Comparison of ENCODE assay signal across 18 mouse cellular contexts in genomic region chr6:98930652-98931300, GRCm38 (mm10).
A peak's percentile ranks its signal among the peaks of the same experiment; 100 is the strongest.
DNase-seq lines count a peak whose midpoint lies in the region; ATAC-seq and TF ChIP-seq lines count a peak whose summit lies in the region.
"Had no signal": no experiment of that assay in that cellular context is flagged by ENCODE, and none has a peak within 500 bp of the region (broad histone marks: within the 10 kb centered on the region; RNA-seq: fewer than 3 reads in every experiment).

No protein-coding gene starts in this region.

- H3K4me1 ChIP-seq in forebrain, embryonic 15.5 days, result peaks cover 29% of the 10 kb centered on the region
- no peaks in the 10 kb centered on the region for H3K4me1 ChIP-seq in forebrain, embryonic 11.5 days (replicated peaks; ENCODE audit: control insufficient read depth, insufficient read depth, low read length)
- peaks cover 9% of the 10 kb centered on the region for H3K4me1 ChIP-seq in midbrain, embryonic 15.5 days
- H3K4me1 ChIP-seq in midbrain, embryonic 11.5 days (ENCODE audit: control insufficient read depth, insufficient read depth, low read length), result no peaks in the 10 kb centered on the region
- H3K4me1 ChIP-seq in forebrain, postnatal 0 days (ENCODE audit: insufficient read depth), result no peaks in the 10 kb centered on the region; the same call in 1 of the 2 replicates
- H3K4me1 ChIP-seq in limb, embryonic 10.5 days, result peaks cover 17% of the 10 kb centered on the region
- H3K4me1 ChIP-seq: heart, embryonic 12.5 days; liver, embryonic 12.5 days; lung, embryonic 15.5 days had no signal

- H3K27me3 ChIP-seq in forebrain, embryonic 15.5 days, result no peaks in the 10 kb centered on the region
- no peaks in the 10 kb centered on the region for H3K27me3 ChIP-seq in forebrain, embryonic 11.5 days (ENCODE audit: control insufficient read depth, insufficient read depth, low read length)
- H3K27me3 ChIP-seq in midbrain, embryonic 15.5 days (replicated peaks), result no peaks in the 10 kb centered on the region
- no peaks in the 10 kb centered on the region for H3K27me3 ChIP-seq in midbrain, embryonic 11.5 days (ENCODE audit: control insufficient read depth, insufficient read depth, low read length)
- no peaks in the 10 kb centered on the region for H3K27me3 ChIP-seq in forebrain, postnatal 0 days (ENCODE audit: insufficient read depth, low read length)
- H3K27me3 ChIP-seq in limb, embryonic 10.5 days (ENCODE audit: low read depth, poor library complexity, severe bottlenecking), result peaks cover 2% of the 10 kb centered on the region; the same call in 1 of the 2 replicates
- H3K27me3 ChIP-seq: heart, embryonic 12.5 days; liver, embryonic 12.5 days; lung, embryonic 15.5 days had no signal

- no peak for TF ChIP-seq CTCF in forebrain, postnatal 0 days (IDR thresholded peaks at IDR 0.05; ENCODE audit: low read depth)

- no peaks in the 10 kb centered on the region for H3K9me3 ChIP-seq in forebrain, embryonic 15.5 days
- no peaks in the 10 kb centered on the region for H3K9me3 ChIP-seq in forebrain, embryonic 11.5 days (ENCODE audit: control insufficient read depth, low read length)
- H3K9me3 ChIP-seq in midbrain, embryonic 15.5 days, result no peaks in the 10 kb centered on the region
- H3K9me3 ChIP-seq in midbrain, embryonic 11.5 days (ENCODE audit: control insufficient read depth, low read length), result no peaks in the 10 kb centered on the region
- H3K9me3 ChIP-seq in forebrain, postnatal 0 days (ENCODE audit: low read length), result no peaks in the 10 kb centered on the region
- H3K9me3 ChIP-seq in limb, embryonic 10.5 days (replicated peaks), result no peaks in the 10 kb centered on the region
- H3K9me3 ChIP-seq: heart, embryonic 12.5 days; liver, embryonic 12.5 days; lung, embryonic 15.5 days had no signal

- 0 out of 2 replicates have a peak, but pooled peaks cover 4% of the 10 kb centered on the region for H3K36me3 ChIP-seq in forebrain, embryonic 15.5 days
- H3K36me3 ChIP-seq in forebrain, embryonic 11.5 days (ENCODE audit: control insufficient read depth, insufficient read depth, low read length), result peaks cover 3% of the 10 kb centered on the region
- 0 out of 2 replicates have a peak, but pooled peaks cover 3% of the 10 kb centered on the region for H3K36me3 ChIP-seq in midbrain, embryonic 15.5 days (replicated peaks)
- peaks cover 12% of the 10 kb centered on the region; the same call in 1 of the 2 replicates for H3K36me3 ChIP-seq in midbrain, embryonic 11.5 days (ENCODE audit: control insufficient read depth, insufficient read depth, low read length)
- peaks cover 11% of the 10 kb centered on the region for H3K36me3 ChIP-seq in forebrain, postnatal 0 days (ENCODE audit: insufficient read depth)
- peaks cover 28% of the 10 kb centered on the region for H3K36me3 ChIP-seq in limb, embryonic 10.5 days

- H3K27ac ChIP-seq in forebrain, embryonic 15.5 days (replicated peaks), result peak overlapping the region; percentile 23; the same call in 1 of the 2 replicates
- H3K27ac ChIP-seq in forebrain, embryonic 11.5 days (ENCODE audit: low read depth, low read length), result no peak overlapping the region
- peak overlapping the region; percentile 35; the same call in 1 of the 2 replicates for H3K27ac ChIP-seq in midbrain, embryonic 15.5 days
- no peak overlapping the region for H3K27ac ChIP-seq in midbrain, embryonic 11.5 days (ENCODE audit: low read depth, low read length)
- no peak overlapping the region for H3K27ac ChIP-seq in forebrain, postnatal 0 days (ENCODE audit: low read depth, low read length)
- H3K27ac ChIP-seq in limb, embryonic 10.5 days, result no peak overlapping the region
- H3K27ac ChIP-seq: left cerebral cortex, adult 2 months; liver, embryonic 12.5 days; lung, embryonic 15.5 days had no signal

- DNase-seq in forebrain, embryonic 11.5 days (ENCODE audit: low spot score), result no peak
- DNase-seq in midbrain, embryonic 11.5 days (ENCODE audit: low spot score, missing footprints), result no peak
- DNase-seq in forebrain, postnatal 0 days, result no peak
- peak; percentile 20 for DNase-seq in limb, embryonic 10.5 days (ENCODE audit: low spot score)
- no peak for DNase-seq in layer of hippocampus, adult 9-11 months
- DNase-seq: adrenal gland, postnatal 14 days; cerebellum, adult 11 months; cerebellum, postnatal 14 days; heart, postnatal 14 days; kidney, adult 9 months; kidney, postnatal 25 days; thymus, postnatal 14 days had no signal

- H3K4me3 ChIP-seq in forebrain, embryonic 15.5 days, result no peak overlapping the region
- H3K4me3 ChIP-seq in forebrain, embryonic 11.5 days (ENCODE audit: low read depth, low read length), result no peak overlapping the region
- H3K4me3 ChIP-seq in midbrain, embryonic 15.5 days, result no peak overlapping the region
- H3K4me3 ChIP-seq in midbrain, embryonic 11.5 days (ENCODE audit: low read depth, low read length), result no peak overlapping the region
- H3K4me3 ChIP-seq in forebrain, postnatal 0 days (ENCODE audit: low read depth, low read length), result no peak overlapping the region
- H3K4me3 ChIP-seq in limb, embryonic 10.5 days, result no peak overlapping the region
- H3K4me3 ChIP-seq: heart, embryonic 12.5 days; left cerebral cortex, adult 2 months; liver, embryonic 12.5 days; lung, embryonic 15.5 days had no signal

- peak; percentile 37; the same call in 1 of the 2 replicates for ATAC-seq in forebrain, embryonic 15.5 days (replicated peaks)
- no peak for ATAC-seq in forebrain, embryonic 11.5 days (replicated peaks; ENCODE audit: low FRiP score)
- 0 out of 2 replicates have a peak, but pooled peaks have one; percentile 24 for ATAC-seq in midbrain, embryonic 15.5 days (replicated peaks)
- no peak for ATAC-seq in midbrain, embryonic 11.5 days (ENCODE audit: low FRiP score)
- ATAC-seq in forebrain, postnatal 0 days, result peak; percentile 36
- ATAC-seq: liver, embryonic 12.5 days had no signal

- WGBS in forebrain, embryonic 15.5 days, result 47% methylated on average over 15 of the region's 15 CpGs
- 90% methylated on average over 15 of the region's 15 CpGs for WGBS in forebrain, embryonic 11.5 days
- WGBS in midbrain, embryonic 15.5 days, result 52% methylated on average over 15 of the region's 15 CpGs
- 91% methylated on average over 15 of the region's 15 CpGs for WGBS in midbrain, embryonic 11.5 days
- WGBS in forebrain, postnatal 0 days, result 46% methylated on average over 15 of the region's 15 CpGs
- 83% methylated on average over 15 of the region's 15 CpGs for WGBS in limb, embryonic 10.5 days

- no peak overlapping the region for H3K4me2 ChIP-seq in forebrain, embryonic 15.5 days (replicated peaks)
- no peak overlapping the region for H3K4me2 ChIP-seq in forebrain, embryonic 11.5 days (ENCODE audit: low read depth, low read length, severe bottlenecking)
- H3K4me2 ChIP-seq in midbrain, embryonic 15.5 days, result no peak overlapping the region
- H3K4me2 ChIP-seq in midbrain, embryonic 11.5 days, result no peak overlapping the region
- H3K4me2 ChIP-seq in forebrain, postnatal 0 days (ENCODE audit: low read depth), result no peak overlapping the region
- H3K4me2 ChIP-seq: heart, embryonic 12.5 days; liver, embryonic 12.5 days; lung, embryonic 15.5 days had no signal

- H3K9ac ChIP-seq in forebrain, embryonic 15.5 days (replicated peaks), result no peak overlapping the region
- no peak overlapping the region for H3K9ac ChIP-seq in forebrain, embryonic 11.5 days (ENCODE audit: low read length)
- no peak overlapping the region for H3K9ac ChIP-seq in midbrain, embryonic 15.5 days
- no peak overlapping the region for H3K9ac ChIP-seq in midbrain, embryonic 11.5 days (ENCODE audit: low read length)
- H3K9ac ChIP-seq in forebrain, postnatal 0 days, result no peak overlapping the region
- H3K9ac ChIP-seq: heart, embryonic 12.5 days; liver, embryonic 12.5 days; lung, embryonic 15.5 days had no signal

Comparison
In these comparisons a context has a peak if more than half of its experiments do, and no peak if none do; other contexts are left out.
1. ATAC-seq: peak in forebrain, embryonic 15.5 days (single experiment), midbrain, embryonic 15.5 days (single experiment) and forebrain, postnatal 0 days (single experiment); none in forebrain, embryonic 11.5 days (single experiment) and midbrain, embryonic 11.5 days (single experiment).
2. H3K27ac ChIP-seq: peak in forebrain, embryonic 15.5 days (single experiment) and midbrain, embryonic 15.5 days (single experiment); none in forebrain, embryonic 11.5 days (single experiment), midbrain, embryonic 11.5 days (single experiment), forebrain, postnatal 0 days (single experiment) and limb, embryonic 10.5 days (single experiment).